Mouse (Mus musculus) small intestine, adult 2 months (tissue): ENCODE data around the gene Pla2g2e. TPM values are rescaled to one million over a fixed set of nuclear protein-coding genes. Genes with fewer than 3 reads are reported as not detected.

ENCODE experiments used
- H3K27ac ChIP-seq: fragments of 200-500 bp; 2 replicates; pipeline ENCODE4 v1.5.1; 2012; ENCODE audit warnings: low read depth, low read length, control low read depth, inconsistent platforms; ENCODE audit not compliant: insufficient read depth
- H3K27me3 ChIP-seq: fragments of 200-500 bp; 2 replicates; pipeline ENCODE4 v1.6.1; 2012; ENCODE audit warnings: mild to moderate bottlenecking, moderate library complexity, low read length, inconsistent platforms; ENCODE audit not compliant: control insufficient read depth, insufficient read depth
- H3K36me3 ChIP-seq: fragments of 200-500 bp; 2 replicates; pipeline ENCODE4 v1.6.1; 2012; ENCODE audit warnings: mild to moderate bottlenecking, low read length, control low read depth, inconsistent platforms; ENCODE audit not compliant: control insufficient read depth, insufficient read depth
- H3K4me1 ChIP-seq: fragments of 200-500 bp; 2 replicates; pipeline ENCODE4 v1.6.1; 2012; ENCODE audit warnings: low read length, inconsistent platforms, mixed read lengths; ENCODE audit not compliant: control insufficient read depth, insufficient read depth, insufficient read length
- H3K4me3 ChIP-seq: fragments of 200-500 bp; 2 replicates; pipeline ENCODE4 v1.5.1; 2012; ENCODE audit warnings: low read depth, mild to moderate bottlenecking, control low read depth, inconsistent platforms, low read length, moderate library complexity
- CTCF ChIP-seq: fragments of 200-500 bp; IDR thresholded peaks from 2 replicates; pipeline ENCODE4 v1.5.1; 2012; ENCODE audit warnings: low read depth, mild to moderate bottlenecking, control low read depth, inconsistent platforms, low read length, moderate library complexity, mixed read lengths; ENCODE audit not compliant: insufficient replicate concordance, insufficient read length; ENCODE audit errors: extremely low read depth
- POLR2A ChIP-seq: fragments of 200-500 bp; IDR thresholded peaks from 2 replicates; pipeline ENCODE4 v1.6.1; 2012; ENCODE audit warnings: low read depth, mild to moderate bottlenecking, control low read depth, inconsistent platforms, low read length, moderate library complexity
- WGBS: fragments of 180-500 bp; shearing (Covaris S2); methylation state at CpG from one replicate; pipeline ENCODE4 v1.1.7; 2018; 5-methylcytosine and 5-hydroxymethylcytosine counted together
- polyA plus RNA-seq: library from polyadenylated mRNA; depleted of rRNA; stranded (reverse); fragments of >200 nt; gene quantifications from 2 replicates; pipeline ENCODE4 v1.2.3, GENCODE M21; 2012; rRNA removed

Pla2g2e gene
- 0.16 and 0.67 TPM in 2 replicates for polyA plus RNA-seq

DNA sequence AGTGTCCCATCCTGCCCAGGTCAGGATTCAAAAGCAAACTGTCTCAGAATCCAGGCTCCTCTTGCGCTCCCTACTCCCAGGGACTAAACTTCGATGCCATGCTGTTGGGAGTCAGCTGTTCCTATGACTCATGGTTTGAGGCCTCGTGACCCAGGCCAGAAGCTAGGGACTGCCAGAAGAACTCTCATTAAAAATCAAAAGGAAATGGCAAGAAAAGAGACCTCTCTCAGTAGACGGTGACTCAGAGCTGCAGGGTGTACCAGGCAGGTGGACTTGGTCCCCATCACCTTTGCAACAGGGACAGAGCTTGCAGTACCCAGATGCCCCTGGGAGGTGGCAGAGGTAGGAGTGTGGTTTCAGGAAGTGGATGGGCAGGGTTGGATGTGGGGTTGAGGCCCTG lies at the start of gene Pla2g2e:
Pla2g2e (plus strand) TSS at position 212 of the 400 bp plus-strand sequence.
- H3K27ac ChIP-seq = peak within 1 kb of the TSS; percentile 69

GRCm38 (mm10) chr4:138839806-138840205 lies 37.9 kb upstream of the Pla2g2e start:
- Histone ChIP-seq H3K27me3 (no peaks in the 10 kb centered on the region), H3K4me1 (peaks cover 7% of the 10 kb centered on the region; the same call in 1 of the 2 replicates), H3K27ac (no peak overlapping the region), H3K4me3 (no peak overlapping the region), H3K36me3 (no peaks in the 10 kb centered on the region)
- no peak for TF ChIP-seq POLR2A
- no peak for TF ChIP-seq CTCF
- 57% methylated on average over 6 of the region's 6 CpGs for WGBS

More for the DNA sequence above, at the start of gene Pla2g2e:
- Histone ChIP-seq H3K4me1 (peaks cover 24% of the 10 kb centered on the region; the same call in 1 of the 2 replicates), H3K36me3 (no peaks in the 10 kb centered on the region), H3K4me3 (no peak within 1 kb of the TSS), H3K27me3 (no peaks in the 10 kb centered on the region)
- no peak for TF ChIP-seq POLR2A
- no peak for TF ChIP-seq CTCF
- WGBS = 28% methylated on average over 4 of the region's 4 CpGs

- no peak for TF ChIP-seq POLR2A
- no peak for TF ChIP-seq CTCF
- no peak overlapping the region for H3K4me3 ChIP-seq
- H3K27me3 ChIP-seq = no peaks in the 10 kb centered on the region
- no peak overlapping the region for H3K27ac ChIP-seq
- H3K4me1 ChIP-seq = peaks cover 1% of the 10 kb centered on the region; the same call in 1 of the 2 replicates
- no peaks in the 10 kb centered on the region for H3K36me3 ChIP-seq
- WGBS = 92% methylated on average over 8 of the region's 8 CpGs
Observed at GRCm38 (mm10) chr4:138840726-138841125, 37.0 kb upstream of the Pla2g2e start.

- Histone ChIP-seq H3K36me3 (no peaks in the 10 kb centered on the region), H3K4me1 (no peaks in the 10 kb centered on the region), H3K27ac (no peak overlapping the region), H3K27me3 (no peaks in the 10 kb centered on the region), H3K4me3 (no peak overlapping the region)
- no peak for TF ChIP-seq CTCF
- TF ChIP-seq POLR2A = no peak
- WGBS = 79% methylated on average over 7 of the region's 7 CpGs
Observed at GRCm38 (mm10) chr4:138841386-138841785, 36.4 kb upstream of the Pla2g2e start.

- Histone ChIP-seq H3K36me3 (no peaks in the 10 kb centered on the region), H3K4me3 (no peak overlapping the region), H3K27ac (no peak overlapping the region), H3K4me1 (no peaks in the 10 kb centered on the region), H3K27me3 (no peaks in the 10 kb centered on the region)
- TF ChIP-seq CTCF (peak; percentile 87), POLR2A (no peak)
- WGBS = 2% methylated on average over 4 of the region's 4 CpGs
Observed at GRCm38 (mm10) chr4:138851463-138851862, 26.3 kb upstream of the Pla2g2e start.

DNA sequence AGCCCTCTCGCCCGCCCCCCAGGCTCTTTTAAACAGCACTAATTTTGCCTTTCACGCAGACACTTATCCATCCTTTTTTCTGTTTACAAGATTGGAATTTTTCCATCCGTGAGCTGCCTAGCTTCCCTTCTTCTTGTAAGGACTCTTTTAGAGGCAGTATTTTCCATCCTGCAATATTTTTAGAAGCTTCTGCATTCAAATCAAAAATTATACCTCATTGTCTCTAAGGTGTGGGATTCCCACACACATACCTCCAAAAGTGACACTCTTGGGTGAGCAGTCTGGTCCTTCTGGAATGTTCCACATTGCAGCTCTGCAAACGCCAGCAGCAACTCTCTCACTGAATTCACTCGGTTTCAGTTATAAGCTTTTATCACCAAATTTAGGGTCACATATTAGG lies 24.8 kb upstream of the Pla2g2e start:
- H3K4me1 ChIP-seq = no peaks in the 10 kb centered on the region
- TF ChIP-seq CTCF (no peak), POLR2A (no peak)
- no peak overlapping the region for H3K27ac ChIP-seq
- H3K27me3 ChIP-seq = 0 out of 2 replicates have a peak, but pooled peaks cover 2% of the 10 kb centered on the region
- H3K4me3 ChIP-seq = no peak overlapping the region
- no peaks in the 10 kb centered on the region for H3K36me3 ChIP-seq
- WGBS = 83% methylated on average over 6 of the region's 6 CpGs

DNA sequence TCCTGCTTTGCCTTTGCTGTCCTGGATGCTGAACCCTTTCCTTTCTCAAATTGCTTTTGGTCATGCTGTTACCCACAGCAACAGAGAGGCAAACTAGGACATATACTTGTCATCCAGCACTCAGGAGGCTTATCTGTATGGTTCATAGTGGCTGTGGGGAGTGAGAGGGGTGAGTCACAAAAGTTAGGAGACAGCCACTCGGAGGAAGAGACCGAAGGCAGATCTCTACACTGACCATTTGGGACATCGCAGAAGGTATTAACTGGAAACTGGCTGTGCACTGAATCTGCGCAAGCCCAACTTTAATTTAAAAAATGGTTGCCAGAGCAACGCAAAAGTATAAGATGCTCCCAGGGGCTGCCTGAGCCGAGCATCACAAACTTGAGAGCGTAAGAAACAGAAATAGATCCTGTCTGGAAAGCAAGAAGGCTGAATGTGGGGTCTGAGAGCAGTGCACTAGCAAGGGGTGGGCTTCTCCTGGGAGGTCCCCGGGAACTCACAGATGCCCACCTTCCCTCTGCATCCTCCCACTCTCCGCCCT lies 22.6 kb upstream of the Pla2g2e start:
- H3K27me3 ChIP-seq = 0 out of 2 replicates have a peak, but pooled peaks cover 2% of the 10 kb centered on the region
- 91% methylated on average over 9 of the region's 9 CpGs for WGBS
- no peak overlapping the region for H3K27ac ChIP-seq
- no peak overlapping the region for H3K4me3 ChIP-seq
- TF ChIP-seq CTCF (no peak), POLR2A (no peak)
- H3K4me1 ChIP-seq = no peaks in the 10 kb centered on the region
- no peaks in the 10 kb centered on the region for H3K36me3 ChIP-seq
